In genomic region chr1:20736572-20736971, GRCm38 (mm10) we compare ENCODE assay signal across 47 mouse cellular contexts. TPM values are rescaled to one million over a fixed set of nuclear protein-coding genes. Genes with fewer than 3 reads are reported as not detected.
"Had no signal": no experiment of that assay in that cellular context is flagged by ENCODE, and none has a peak within 500 bp of the region (broad histone marks: within the 10 kb centered on the region; RNA-seq: fewer than 3 reads in every experiment).

No protein-coding gene starts in this region.

- H3K4me3 ChIP-seq: heart, embryonic 10.5 days; heart, embryonic 12.5 days; heart, embryonic 13.5 days; heart, embryonic 15.5 days; hindbrain, embryonic 10.5 days; hindbrain, embryonic 12.5 days; hindbrain, embryonic 13.5 days; hindbrain, embryonic 15.5 days; intestine, embryonic 15.5 days; kidney, embryonic 15.5 days; layer of hippocampus, adult 2 months; left cerebral cortex, adult 2 months had no signal

- H3K36me3 ChIP-seq: heart, embryonic 10.5 days; heart, embryonic 12.5 days; heart, embryonic 13.5 days; heart, embryonic 15.5 days; hindbrain, embryonic 10.5 days; hindbrain, embryonic 12.5 days; hindbrain, embryonic 13.5 days; hindbrain, embryonic 15.5 days; intestine, embryonic 15.5 days; kidney, embryonic 15.5 days had no signal

- H3K9me3 ChIP-seq: heart, embryonic 10.5 days; heart, embryonic 12.5 days; heart, embryonic 13.5 days; heart, embryonic 15.5 days; hindbrain, embryonic 10.5 days; hindbrain, embryonic 12.5 days; hindbrain, embryonic 13.5 days; hindbrain, embryonic 15.5 days; intestine, embryonic 15.5 days; kidney, embryonic 15.5 days had no signal

- H3K27ac ChIP-seq: heart, embryonic 10.5 days; heart, embryonic 13.5 days; heart, embryonic 15.5 days; hindbrain, embryonic 10.5 days; hindbrain, embryonic 12.5 days; hindbrain, embryonic 13.5 days; hindbrain, embryonic 14.5 days; hindbrain, embryonic 15.5 days; hindbrain, postnatal 0 days; intestine, embryonic 15.5 days; kidney, embryonic 15.5 days; kidney, postnatal 0 days; layer of hippocampus, adult 2 months; left cerebral cortex, adult 2 months had no signal

- H3K4me2 ChIP-seq: heart, embryonic 11.5 days; heart, embryonic 12.5 days; heart, embryonic 13.5 days; heart, embryonic 15.5 days; hindbrain, embryonic 12.5 days; hindbrain, embryonic 13.5 days; hindbrain, embryonic 14.5 days; hindbrain, embryonic 15.5 days; intestine, embryonic 15.5 days; kidney, embryonic 15.5 days had no signal

- H3K4me1 ChIP-seq: heart, embryonic 10.5 days; heart, embryonic 12.5 days; heart, embryonic 13.5 days; heart, embryonic 15.5 days; hindbrain, embryonic 10.5 days; hindbrain, embryonic 12.5 days; hindbrain, embryonic 13.5 days; hindbrain, embryonic 15.5 days; intestine, embryonic 15.5 days; kidney, embryonic 15.5 days had no signal

- H3K9ac ChIP-seq: heart, embryonic 12.5 days; heart, embryonic 13.5 days; heart, embryonic 15.5 days; hindbrain, embryonic 12.5 days; hindbrain, embryonic 13.5 days; hindbrain, embryonic 14.5 days; hindbrain, embryonic 15.5 days; intestine, embryonic 15.5 days; kidney, embryonic 15.5 days had no signal

- DNase-seq: heart, postnatal 10 days; heart, postnatal 14 days; heart, postnatal 36 days; heart, postnatal 4 days; kidney, adult 11 months; kidney, adult 18-20 months; kidney, adult 2 months; kidney, postnatal 10 days; kidney, postnatal 14 days; kidney, postnatal 25 days; kidney, postnatal 4 days; layer of hippocampus, adult 9-11 months; layer of hippocampus, postnatal 36 days had no signal

- H3K27me3 ChIP-seq: heart, embryonic 12.5 days; heart, embryonic 15.5 days; hindbrain, embryonic 12.5 days; hindbrain, embryonic 13.5 days; hindbrain, embryonic 15.5 days; intestine, embryonic 15.5 days; kidney, embryonic 15.5 days had no signal

RNA-seq across cellular contexts. Expression of gene Il17a, which starts 5.9 kb away (rescaled TPM):
- total RNA-seq: heart, postnatal 10 days; heart, postnatal 14 days; heart, postnatal 25 days; heart, postnatal 36 days; heart, postnatal 4 days; hematopoietic stem cell, adult 5-6 weeks; hindbrain, postnatal 0 days; layer of hippocampus, adult 18-20 months; layer of hippocampus, adult 2 months; layer of hippocampus, adult 8-10 months; layer of hippocampus, postnatal 10 days; layer of hippocampus, postnatal 14 days; layer of hippocampus, postnatal 25 days; layer of hippocampus, postnatal 36 days; left cerebral cortex, adult 18-20 months; left cerebral cortex, adult 2 months had no signal
- polyA plus RNA-seq: heart, embryonic 10.5 days; heart, embryonic 11.5 days; heart, embryonic 12.5 days; heart, embryonic 13.5 days; heart, embryonic 14.5 days; heart, embryonic 15.5 days; heart, embryonic 16.5 days; heart, postnatal 0 days; hindbrain, embryonic 10.5 days; hindbrain, embryonic 11.5 days; hindbrain, embryonic 12.5 days; hindbrain, embryonic 13.5 days; hindbrain, embryonic 14.5 days; hindbrain, embryonic 15.5 days; hindbrain, embryonic 16.5 days; hindbrain, postnatal 0 days; intestine, embryonic 14.5 days; intestine, embryonic 15.5 days; intestine, embryonic 16.5 days; intestine, postnatal 0 days; kidney, adult 2 months; kidney, embryonic 14.5 days; kidney, embryonic 15.5 days; kidney, embryonic 16.5 days; kidney, postnatal 0 days had no signal

RNA-seq across cellular contexts. Expression of gene Il17f, which starts 53.8 kb away (rescaled TPM):
- total RNA-seq: heart, postnatal 10 days; heart, postnatal 14 days; heart, postnatal 25 days; heart, postnatal 36 days; hematopoietic stem cell, adult 5-6 weeks; hindbrain, postnatal 0 days; layer of hippocampus, adult 8-10 months; layer of hippocampus, postnatal 25 days; layer of hippocampus, postnatal 36 days; left cerebral cortex, adult 18-20 months; left cerebral cortex, adult 2 months had no signal
- polyA plus RNA-seq: heart, embryonic 10.5 days; heart, embryonic 11.5 days; heart, embryonic 12.5 days; heart, embryonic 13.5 days; heart, embryonic 15.5 days; heart, postnatal 0 days; hindbrain, embryonic 10.5 days; hindbrain, embryonic 11.5 days; hindbrain, embryonic 13.5 days; hindbrain, embryonic 14.5 days; hindbrain, embryonic 15.5 days; hindbrain, embryonic 16.5 days; intestine, embryonic 14.5 days; intestine, embryonic 15.5 days; intestine, embryonic 16.5 days; intestine, postnatal 0 days; kidney, embryonic 14.5 days; kidney, embryonic 15.5 days; kidney, embryonic 16.5 days; kidney, postnatal 0 days had no signal
